Mouse (Mus musculus): ENCODE results near the gene Pla2g4e. TPM values are rescaled to one million over a fixed set of nuclear protein-coding genes. Genes with fewer than 3 reads are reported as not detected.

Gene Pla2g4e
- 0.01 and 0.33 TPM in 2 replicates for polyA plus RNA-seq (2012; rRNA removed)

DNA sequence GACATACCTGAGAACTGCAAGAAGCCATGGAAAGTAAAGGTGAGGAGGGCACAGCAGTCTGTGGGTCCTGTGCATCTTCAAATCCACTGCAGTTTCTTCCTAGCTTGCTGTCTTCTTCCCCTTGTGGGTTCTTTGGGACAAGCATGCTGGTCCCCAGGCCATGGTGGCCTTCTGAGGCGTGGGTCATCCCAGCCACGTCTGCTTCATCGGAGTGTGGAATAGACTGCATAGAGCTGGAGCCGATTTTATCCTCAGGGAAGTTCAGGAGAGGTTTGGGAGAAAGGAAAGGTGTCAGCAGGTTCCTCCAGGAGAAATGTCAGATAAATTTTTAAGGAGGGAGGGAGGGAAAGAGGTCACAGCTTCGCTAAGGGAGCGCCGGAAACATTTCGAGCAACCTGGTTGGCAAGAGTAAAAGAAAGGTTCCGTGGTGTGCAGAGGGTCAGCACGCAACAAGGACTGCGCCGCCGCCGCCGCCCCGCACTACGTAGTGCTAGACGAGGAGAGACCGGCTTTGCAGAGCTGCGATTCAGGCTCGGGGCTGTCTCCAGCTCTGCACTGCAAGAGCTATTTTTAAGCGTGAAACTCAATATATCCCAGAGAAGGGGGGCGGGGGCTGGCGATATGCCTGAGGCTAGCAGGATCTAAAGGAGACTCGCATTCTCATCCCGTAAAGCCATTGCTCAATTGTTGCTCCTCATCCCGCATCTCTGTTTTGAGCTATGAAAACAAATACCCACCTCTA is at the start of gene Pla2g4e:
Gene Pla2g4e, minus strand, starts transcription at position 657 of the 742 bp plus-strand sequence.
- no peaks in the 10 kb centered on the region for H3K4me1 ChIP-seq (ENCODE audit: control insufficient read depth, insufficient read depth, low read length)
- no peak for DNase-seq
- H3K36me3 ChIP-seq (ENCODE audit: control insufficient read depth, insufficient read depth, low read length), result no peaks in the 10 kb centered on the region
- no peak for TF ChIP-seq CTCF (conservative IDR thresholded peaks at IDR 0.05; ENCODE audit: insufficient read depth, insufficient read length, low read depth, low read length)
- TF ChIP-seq POLR2A (IDR thresholded peaks at IDR 0.05; ENCODE audit: low read depth, low read length), result no peak
- WGBS, result 9% methylated on average over 27 of the region's 27 CpGs
- no peak within 1 kb of the TSS for H3K27ac ChIP-seq (ENCODE audit: insufficient read depth, low read depth, low read length)
- H3K27me3 ChIP-seq (replicated peaks; ENCODE audit: control insufficient read depth, insufficient read depth, low read length), result no peaks in the 10 kb centered on the region
- H3K4me3 ChIP-seq (ENCODE audit: insufficient read depth, low read depth, low read length), result no peak within 1 kb of the TSS

DNA sequence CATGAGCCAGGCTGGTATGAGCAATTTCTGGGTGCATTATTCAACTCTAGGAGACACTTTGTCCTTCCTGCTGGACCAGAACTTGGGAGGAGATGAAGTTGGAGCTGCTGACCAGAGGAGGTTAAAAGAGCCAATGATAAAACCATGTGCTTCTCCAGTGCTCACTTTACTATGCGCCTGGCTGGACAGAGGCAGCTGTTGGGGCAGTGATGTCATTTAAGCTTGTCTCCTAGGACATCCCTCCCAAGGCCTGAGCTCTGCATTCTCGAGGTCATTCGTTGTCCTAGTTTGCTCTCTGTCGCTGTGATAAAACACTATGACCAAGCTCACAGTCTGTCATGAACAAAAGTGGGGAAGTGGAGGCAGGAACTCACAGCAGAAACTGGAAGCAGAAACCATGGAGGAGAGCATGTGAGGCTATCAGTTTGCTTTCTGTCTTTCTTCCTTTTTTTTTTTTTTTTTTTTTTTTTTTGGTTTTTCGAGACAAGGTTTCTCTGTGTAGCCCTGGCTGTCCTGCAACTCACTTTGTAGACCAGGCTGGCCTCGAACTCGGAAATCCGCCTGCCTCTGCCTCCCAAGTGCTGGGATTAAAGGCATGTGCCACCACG is 46.4 kb upstream of the Pla2g4e start:
- TF ChIP-seq POLR2A (IDR thresholded peaks at IDR 0.05; ENCODE audit: low read depth, low read length), result no peak
- no peak for TF ChIP-seq CTCF (conservative IDR thresholded peaks at IDR 0.05; ENCODE audit: insufficient read depth, insufficient read length, low read depth, low read length)
- H3K27me3 ChIP-seq (replicated peaks; ENCODE audit: control insufficient read depth, insufficient read depth, low read length), result no peaks in the 10 kb centered on the region
- H3K4me1 ChIP-seq (ENCODE audit: control insufficient read depth, insufficient read depth, low read length), result no peaks in the 10 kb centered on the region
- 76% methylated on average over 9 of the region's 9 CpGs for WGBS
- H3K4me3 ChIP-seq (ENCODE audit: insufficient read depth, low read depth, low read length), result no peak overlapping the region
- no peak overlapping the region for H3K27ac ChIP-seq (ENCODE audit: insufficient read depth, low read depth, low read length)
- H3K36me3 ChIP-seq (ENCODE audit: control insufficient read depth, insufficient read depth, low read length), result no peaks in the 10 kb centered on the region
- no peak for DNase-seq

DNA sequence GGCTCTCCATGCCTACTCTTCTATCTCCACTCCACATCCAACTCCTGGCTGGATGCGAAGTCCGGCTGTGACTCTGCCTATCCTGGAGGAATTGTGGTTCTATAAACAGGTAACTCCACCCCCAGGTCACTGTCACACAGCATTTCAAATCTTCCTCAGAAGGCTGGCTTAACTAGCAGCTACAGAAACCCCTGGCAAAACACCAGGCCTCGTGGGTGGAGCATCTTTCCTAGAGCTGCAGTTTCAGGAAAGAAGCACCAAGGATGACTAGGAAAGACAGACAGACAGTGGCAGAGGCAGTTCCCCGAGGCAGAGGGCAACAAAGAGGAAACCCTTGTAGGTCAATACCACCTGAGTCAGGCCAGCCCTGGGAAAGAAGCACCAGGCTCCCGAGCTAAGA is 43.9 kb upstream of the Pla2g4e start, which contains the start of gene Pla2g4d:
Gene Pla2g4d, minus strand, starts transcription at position 203 of the 400 bp plus-strand sequence.
- Histone ChIP-seq H3K4me3 (ENCODE audit: insufficient read depth, low read depth, low read length) (no peak within 1 kb of the TSS), H3K27me3 (replicated peaks; ENCODE audit: control insufficient read depth, insufficient read depth, low read length) (no peaks in the 10 kb centered on the region), H3K4me1 (ENCODE audit: control insufficient read depth, insufficient read depth, low read length) (no peaks in the 10 kb centered on the region), H3K36me3 (ENCODE audit: control insufficient read depth, insufficient read depth, low read length) (no peaks in the 10 kb centered on the region), H3K27ac (ENCODE audit: insufficient read depth, low read depth, low read length) (no peak within 1 kb of the TSS)
- TF ChIP-seq POLR2A (IDR thresholded peaks at IDR 0.05; ENCODE audit: low read depth, low read length) (no peak), CTCF (conservative IDR thresholded peaks at IDR 0.05; ENCODE audit: insufficient read depth, insufficient read length, low read depth, low read length) (no peak)
- DNase-seq, result no peak
- 63% methylated on average over 5 of the region's 5 CpGs for WGBS

DNA sequence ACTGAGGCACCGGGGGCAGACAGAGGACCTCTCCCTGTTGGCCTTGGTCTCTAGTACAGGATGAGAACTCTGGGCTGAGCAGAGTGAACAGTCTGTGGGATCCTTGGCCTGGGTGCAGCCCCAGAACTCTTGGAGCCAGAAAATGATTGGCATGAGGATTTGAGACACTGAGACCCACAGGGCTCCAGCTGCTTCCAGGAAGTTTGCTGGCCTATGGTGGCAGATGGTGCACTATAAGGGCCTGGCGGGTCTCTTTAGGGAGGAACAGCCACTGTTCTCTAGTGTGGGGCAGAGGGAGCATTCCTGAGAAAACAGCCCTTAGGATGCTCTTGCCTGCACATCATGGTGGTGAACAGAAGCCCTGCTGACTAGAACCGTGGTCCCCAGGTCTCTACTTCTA is 43.3 kb upstream of the Pla2g4e start:
- Histone ChIP-seq H3K4me1 (ENCODE audit: control insufficient read depth, insufficient read depth, low read length) (no peaks in the 10 kb centered on the region), H3K27me3 (replicated peaks; ENCODE audit: control insufficient read depth, insufficient read depth, low read length) (no peaks in the 10 kb centered on the region), H3K36me3 (ENCODE audit: control insufficient read depth, insufficient read depth, low read length) (no peaks in the 10 kb centered on the region), H3K27ac (ENCODE audit: insufficient read depth, low read depth, low read length) (no peak overlapping the region), H3K4me3 (ENCODE audit: insufficient read depth, low read depth, low read length) (no peak overlapping the region)
- no peak for TF ChIP-seq POLR2A (IDR thresholded peaks at IDR 0.05; ENCODE audit: low read depth, low read length)
- no peak for TF ChIP-seq CTCF (conservative IDR thresholded peaks at IDR 0.05; ENCODE audit: insufficient read depth, insufficient read length, low read depth, low read length)
- DNase-seq, result no peak
- 91% methylated on average over 3 of the region's 3 CpGs for WGBS

DNA sequence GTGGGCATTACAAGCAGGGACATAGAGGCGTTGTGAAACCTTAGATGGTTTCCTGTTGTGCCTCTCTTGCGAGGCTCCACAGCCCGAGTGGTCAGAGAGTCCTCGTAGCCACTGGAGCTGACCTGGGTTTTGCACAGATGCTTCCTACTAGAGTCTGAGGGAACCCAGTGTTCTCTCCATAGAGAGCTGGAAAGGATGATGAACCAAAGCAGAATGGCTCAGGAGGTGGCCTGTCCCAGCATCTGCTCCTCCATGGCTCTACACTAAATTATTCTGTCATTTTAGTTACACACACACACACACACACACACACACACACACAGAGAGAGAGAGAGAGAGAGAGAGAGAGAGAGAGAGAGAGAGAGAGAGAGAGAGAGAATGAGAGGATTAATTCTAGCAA is 40.5 kb upstream of the Pla2g4e start:
- H3K27ac ChIP-seq (ENCODE audit: insufficient read depth, low read depth, low read length), result no peak overlapping the region
- no peaks in the 10 kb centered on the region for H3K36me3 ChIP-seq (ENCODE audit: control insufficient read depth, insufficient read depth, low read length)
- no peaks in the 10 kb centered on the region for H3K27me3 ChIP-seq (replicated peaks; ENCODE audit: control insufficient read depth, insufficient read depth, low read length)
- H3K4me1 ChIP-seq (ENCODE audit: control insufficient read depth, insufficient read depth, low read length), result no peaks in the 10 kb centered on the region
- no peak overlapping the region for H3K4me3 ChIP-seq (ENCODE audit: insufficient read depth, low read depth, low read length)
- no peak for DNase-seq
- 53% methylated on average over 4 of the region's 4 CpGs for WGBS
- no peak for TF ChIP-seq CTCF (conservative IDR thresholded peaks at IDR 0.05; ENCODE audit: insufficient read depth, insufficient read length, low read depth, low read length)
- TF ChIP-seq POLR2A (IDR thresholded peaks at IDR 0.05; ENCODE audit: low read depth, low read length), result no peak

DNA sequence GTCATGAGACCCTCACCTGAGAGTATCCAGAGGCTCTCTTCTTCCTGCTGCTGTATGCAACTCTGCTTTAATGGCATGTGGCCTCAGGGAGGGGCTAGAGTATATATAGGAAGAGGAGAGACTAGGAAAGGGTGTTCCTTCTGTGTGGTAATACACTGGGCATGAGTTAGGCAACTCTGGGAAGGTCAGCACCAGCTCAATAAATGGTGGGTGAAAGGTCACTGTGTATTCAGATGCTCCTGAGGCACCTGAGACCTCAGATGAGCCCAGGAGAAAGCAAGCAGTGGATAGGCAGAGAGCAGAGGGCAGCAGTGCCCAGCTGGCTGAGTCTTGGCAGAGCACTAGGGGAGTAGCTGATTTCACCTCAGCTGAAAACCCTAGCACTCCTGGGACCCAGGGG is 39.6 kb upstream of the Pla2g4e start:
- TF ChIP-seq CTCF (conservative IDR thresholded peaks at IDR 0.05; ENCODE audit: insufficient read depth, insufficient read length, low read depth, low read length) (no peak), POLR2A (IDR thresholded peaks at IDR 0.05; ENCODE audit: low read depth, low read length) (no peak)
- Histone ChIP-seq H3K27me3 (replicated peaks; ENCODE audit: control insufficient read depth, insufficient read depth, low read length) (no peaks in the 10 kb centered on the region), H3K27ac (ENCODE audit: insufficient read depth, low read depth, low read length) (no peak overlapping the region), H3K36me3 (ENCODE audit: control insufficient read depth, insufficient read depth, low read length) (no peaks in the 10 kb centered on the region), H3K4me3 (ENCODE audit: insufficient read depth, low read depth, low read length) (no peak overlapping the region), H3K4me1 (ENCODE audit: control insufficient read depth, insufficient read depth, low read length) (no peaks in the 10 kb centered on the region)
- no peak for DNase-seq

DNA sequence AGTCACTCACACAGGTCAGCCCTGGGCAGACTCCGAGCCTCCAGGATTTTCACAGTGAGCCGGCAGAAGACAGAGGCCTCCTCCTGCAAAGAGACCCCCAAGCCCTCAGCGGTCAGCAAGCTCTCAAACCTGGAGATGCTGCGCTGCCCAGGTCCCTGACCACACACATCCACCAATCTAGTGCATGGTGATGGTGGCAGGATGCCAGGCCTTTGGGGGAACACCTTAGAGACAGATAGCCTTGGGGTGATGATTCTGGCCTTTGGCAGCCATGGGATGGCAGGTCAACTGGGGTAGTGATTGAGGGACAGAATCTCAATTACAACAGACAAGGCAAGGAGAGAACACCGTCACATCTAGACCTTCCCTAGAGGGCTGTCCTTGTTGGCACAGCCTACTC is 39.0 kb upstream of the Pla2g4e start:
- no peak for DNase-seq

More for the DNA sequence above, 39.0 kb upstream of the Pla2g4e start:
- WGBS, result 82% methylated on average over 5 of the region's 5 CpGs
- no peaks in the 10 kb centered on the region for H3K36me3 ChIP-seq (ENCODE audit: control insufficient read depth, insufficient read depth, low read length)
- H3K4me3 ChIP-seq (ENCODE audit: insufficient read depth, low read depth, low read length), result no peak overlapping the region
- no peaks in the 10 kb centered on the region for H3K27me3 ChIP-seq (replicated peaks; ENCODE audit: control insufficient read depth, insufficient read depth, low read length)
- H3K4me1 ChIP-seq (ENCODE audit: control insufficient read depth, insufficient read depth, low read length), result no peaks in the 10 kb centered on the region
- TF ChIP-seq POLR2A (IDR thresholded peaks at IDR 0.05; ENCODE audit: low read depth, low read length) (no peak), CTCF (conservative IDR thresholded peaks at IDR 0.05; ENCODE audit: insufficient read depth, insufficient read length, low read depth, low read length) (no peak)
- no peak overlapping the region for H3K27ac ChIP-seq (ENCODE audit: insufficient read depth, low read depth, low read length)

Data from kidney, adult 2 months (tissue).